Mouse (Mus musculus): ENCODE results near the gene Rnf141. TPM values are rescaled to one million over a fixed set of nuclear protein-coding genes. Genes with fewer than 3 reads are reported as not detected.
A peak's percentile ranks its signal among the peaks of the same experiment; 100 is the strongest.

Rnf141 gene
- polyA plus RNA-seq, 1 experiment from 2014 or later, result 18.3 TPM

DNA sequence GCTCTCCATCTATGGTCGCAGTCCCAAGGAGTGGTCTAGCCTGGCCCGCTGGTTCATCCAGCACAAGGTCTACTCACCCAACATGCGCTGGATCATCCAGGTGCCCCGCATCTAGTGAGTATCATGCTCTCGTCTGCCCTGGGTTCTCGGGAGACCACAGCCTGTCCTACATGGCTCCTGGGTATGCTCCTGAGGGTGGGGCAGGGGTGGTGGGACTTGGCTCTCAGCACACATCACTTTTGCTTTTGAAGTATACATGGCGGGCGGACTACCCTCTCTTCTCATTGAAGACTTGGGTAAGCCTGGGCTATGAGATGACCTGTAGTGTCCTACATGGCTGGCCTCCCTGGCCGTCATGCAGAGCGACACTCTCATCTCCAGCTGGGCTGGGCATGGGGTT lies 41.1 kb downstream of the Rnf141 start:
- Histone ChIP-seq H3K36me3 (no peaks in the 10 kb centered on the region), H3K4me3 (no peak overlapping the region), H3K9me3 (replicated peaks) (no peaks in the 10 kb centered on the region), H3K27ac (no peak overlapping the region), H3K4me1 (peaks cover 7% of the 10 kb centered on the region), H3K27me3 (ENCODE audit: low read depth, poor library complexity, severe bottlenecking) (no peaks in the 10 kb centered on the region)
- no peak for DNase-seq (ENCODE audit: low spot score)
- WGBS, result 95% methylated on average over 10 of the region's 10 CpGs

DNA sequence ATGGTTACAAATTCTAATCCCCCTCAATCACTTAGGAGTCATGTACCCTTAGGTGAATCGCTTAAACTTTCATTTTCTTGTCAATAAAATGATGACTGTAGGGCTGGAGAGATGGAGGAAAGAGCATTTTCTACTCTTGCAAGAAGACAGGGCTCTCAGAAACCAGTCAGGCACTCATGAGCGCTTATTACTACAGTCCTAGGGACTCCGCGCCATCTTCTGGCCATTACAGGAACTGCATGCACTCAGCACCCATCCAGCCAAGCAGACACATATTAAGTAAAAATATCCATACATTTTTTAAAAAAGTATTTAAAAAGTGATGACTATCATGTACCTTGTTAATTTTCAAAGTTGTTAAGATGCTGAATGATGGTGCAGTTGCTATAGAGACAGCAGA lies 43.2 kb downstream of the Rnf141 start:
- no peak overlapping the region for H3K27ac ChIP-seq
- DNase-seq (ENCODE audit: low spot score), result peak; percentile 83
- 2% methylated on average over 4 of the region's 4 CpGs for WGBS
- H3K4me3 ChIP-seq, result no peak overlapping the region
- H3K4me1 ChIP-seq, result peaks cover 14% of the 10 kb centered on the region
- no peaks in the 10 kb centered on the region for H3K36me3 ChIP-seq
- no peaks in the 10 kb centered on the region for H3K27me3 ChIP-seq (ENCODE audit: low read depth, poor library complexity, severe bottlenecking)
- H3K9me3 ChIP-seq (replicated peaks), result no peaks in the 10 kb centered on the region

DNA sequence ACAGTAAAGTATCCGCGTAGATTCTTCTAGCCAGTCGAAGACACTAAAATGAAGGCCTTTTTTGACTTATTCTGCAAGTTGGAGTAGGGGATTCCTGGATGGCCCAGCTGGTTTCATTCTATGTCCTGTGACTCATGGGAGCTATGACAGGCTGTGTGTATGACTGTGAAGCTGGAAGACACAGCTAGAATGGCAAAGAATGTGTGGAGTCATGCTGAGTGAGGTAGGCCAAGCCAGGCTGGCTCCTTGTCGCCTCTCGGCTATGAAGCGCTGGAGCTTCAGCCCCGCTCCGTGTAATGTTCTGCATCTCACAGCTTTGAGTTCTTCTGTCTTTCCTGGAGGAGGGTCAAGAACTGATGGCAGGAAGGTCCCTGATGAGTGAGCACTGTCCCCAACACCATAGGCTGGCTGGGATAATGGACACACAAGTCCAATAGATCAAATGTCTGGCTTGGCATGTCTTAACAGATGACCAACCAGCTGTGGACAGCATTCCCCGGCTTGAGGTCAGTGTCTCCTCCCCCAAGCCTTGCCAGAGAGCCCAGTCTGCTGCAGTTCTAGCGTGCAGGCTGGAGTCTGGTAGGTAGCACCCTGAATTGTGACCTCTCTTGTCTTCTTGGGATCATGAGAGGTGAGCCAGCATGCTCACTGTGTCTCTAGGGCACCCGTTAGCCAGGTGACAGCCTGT lies 46.4 kb downstream of the Rnf141 start:
- Histone ChIP-seq H3K4me1 (peaks cover 14% of the 10 kb centered on the region), H3K9me3 (replicated peaks) (no peaks in the 10 kb centered on the region), H3K4me3 (no peak overlapping the region), H3K36me3 (no peaks in the 10 kb centered on the region), H3K27ac (no peak overlapping the region), H3K27me3 (ENCODE audit: low read depth, poor library complexity, severe bottlenecking) (no peaks in the 10 kb centered on the region)
- 81% methylated on average over 11 of the region's 11 CpGs for WGBS
- DNase-seq (ENCODE audit: low spot score), result no peak

DNA sequence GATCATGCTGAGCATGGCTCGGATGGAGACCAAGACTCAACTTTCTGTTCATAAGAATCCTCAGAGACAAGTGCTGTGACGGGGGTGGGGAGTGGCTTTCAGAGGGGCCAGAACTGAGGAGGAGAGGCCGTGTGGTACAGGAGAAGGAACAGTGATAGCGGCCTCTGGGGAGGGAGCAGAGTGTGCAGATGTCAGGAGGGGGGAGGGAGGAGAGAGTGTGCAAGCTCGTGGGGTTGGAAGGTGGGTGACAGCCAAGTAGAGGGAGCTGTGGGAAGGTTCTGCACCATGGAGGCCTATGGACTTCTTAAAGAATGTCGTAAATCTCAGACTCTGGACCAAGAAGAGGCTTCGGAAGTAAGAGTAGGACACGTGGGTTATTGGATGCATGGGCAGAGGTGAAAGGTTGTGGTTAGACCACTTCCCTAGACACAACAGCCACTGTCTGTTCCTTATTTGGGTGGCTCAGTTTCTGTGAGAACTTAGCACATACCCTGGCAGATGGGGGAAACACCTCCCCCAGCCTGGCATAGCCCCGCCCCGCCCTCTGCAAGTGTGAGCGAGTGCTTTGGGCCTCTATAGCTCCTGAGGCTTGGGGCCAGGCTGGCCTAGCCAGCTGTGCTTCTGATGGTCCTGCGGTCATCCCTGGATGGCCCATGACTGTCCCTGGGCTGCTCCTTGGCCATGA lies 47.7 kb downstream of the Rnf141 start:
- Histone ChIP-seq H3K9me3 (replicated peaks) (no peaks in the 10 kb centered on the region), H3K36me3 (no peaks in the 10 kb centered on the region), H3K4me1 (peaks cover 14% of the 10 kb centered on the region), H3K27ac (no peak overlapping the region), H3K4me3 (no peak overlapping the region), H3K27me3 (ENCODE audit: low read depth, poor library complexity, severe bottlenecking) (no peaks in the 10 kb centered on the region)
- 70% methylated on average over 12 of the region's 12 CpGs for WGBS
- DNase-seq (ENCODE audit: low spot score), result no peak

DNA sequence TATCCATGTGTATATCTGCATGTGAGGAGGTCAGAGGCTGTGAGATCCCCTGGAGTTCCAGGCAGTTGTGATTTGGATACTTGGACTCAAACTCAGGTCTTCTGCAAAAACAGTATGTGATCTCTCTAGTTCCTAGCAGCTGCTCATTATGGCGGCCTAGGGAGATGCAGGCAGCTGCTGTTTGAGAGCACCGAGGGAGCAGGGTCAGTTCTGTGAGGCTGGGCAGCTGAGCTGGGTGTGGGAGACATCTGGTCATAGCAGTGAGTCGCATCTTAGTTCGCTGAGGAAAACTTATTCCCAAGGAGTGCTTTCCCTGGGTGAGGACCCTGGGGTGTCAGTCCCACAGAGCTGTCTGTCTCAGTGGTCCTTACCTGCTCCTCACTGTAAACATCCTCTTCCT lies 49.5 kb downstream of the Rnf141 start:
- Histone ChIP-seq H3K27ac (no peak overlapping the region), H3K27me3 (ENCODE audit: low read depth, poor library complexity, severe bottlenecking) (no peaks in the 10 kb centered on the region), H3K4me1 (peaks cover 14% of the 10 kb centered on the region), H3K9me3 (replicated peaks) (no peaks in the 10 kb centered on the region), H3K36me3 (no peaks in the 10 kb centered on the region), H3K4me3 (no peak overlapping the region)
- 70% methylated on average over 4 of the region's 4 CpGs for WGBS
- no peak for DNase-seq (ENCODE audit: low spot score)

DNA sequence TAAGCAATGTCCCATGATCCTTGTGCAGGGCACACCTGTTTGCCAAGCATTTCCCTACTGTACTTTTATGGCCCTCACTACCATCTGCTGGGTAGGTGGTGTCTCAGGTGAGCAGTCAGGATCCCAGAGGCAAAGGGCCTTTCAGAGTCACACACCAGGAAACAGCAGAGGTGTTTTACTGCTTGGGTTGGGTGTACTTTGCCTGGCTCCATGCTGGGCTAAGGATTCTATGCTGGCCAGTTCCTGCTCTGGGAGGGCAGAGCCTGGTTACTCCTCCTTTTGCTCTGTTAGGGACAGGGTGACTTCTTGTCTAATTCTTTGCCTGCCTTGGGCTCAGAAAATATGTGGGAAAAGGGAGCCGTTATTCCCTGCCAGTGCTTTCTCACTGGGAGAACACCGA lies 51.4 kb downstream of the Rnf141 start:
- Histone ChIP-seq H3K9me3 (replicated peaks) (no peaks in the 10 kb centered on the region), H3K4me1 (peaks cover 4% of the 10 kb centered on the region), H3K27ac (no peak overlapping the region), H3K27me3 (ENCODE audit: low read depth, poor library complexity, severe bottlenecking) (no peaks in the 10 kb centered on the region), H3K36me3 (no peaks in the 10 kb centered on the region), H3K4me3 (no peak overlapping the region)
- no peak for DNase-seq (ENCODE audit: low spot score)
- 87% methylated on average over 2 of the region's 2 CpGs for WGBS

DNA sequence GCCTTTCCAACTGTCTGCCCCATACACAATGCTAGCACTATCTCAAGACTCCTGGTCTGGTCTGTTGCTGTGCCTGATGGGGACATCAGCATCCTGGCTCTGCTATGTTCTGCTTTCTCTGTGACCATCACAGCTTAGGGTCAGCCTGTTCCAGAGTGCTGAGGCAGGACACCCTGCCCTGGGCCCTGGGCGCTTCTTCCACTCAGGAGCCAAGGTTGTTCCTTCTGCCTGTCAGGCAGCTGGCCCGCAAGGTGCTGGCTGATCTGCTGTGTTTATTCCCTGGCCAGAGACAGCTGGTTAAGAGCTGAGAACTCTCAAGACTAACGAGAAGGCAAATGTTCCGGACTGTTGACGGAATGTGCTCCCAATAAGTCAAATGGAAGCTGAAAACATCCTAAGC lies 52.1 kb downstream of the Rnf141 start:
- Histone ChIP-seq H3K4me1 (peaks cover 3% of the 10 kb centered on the region; the same call in 1 of the 2 replicates), H3K36me3 (no peaks in the 10 kb centered on the region), H3K9me3 (replicated peaks) (no peaks in the 10 kb centered on the region), H3K27ac (no peak overlapping the region), H3K4me3 (no peak overlapping the region), H3K27me3 (ENCODE audit: low read depth, poor library complexity, severe bottlenecking) (no peaks in the 10 kb centered on the region)
- 85% methylated on average over 5 of the region's 5 CpGs for WGBS
- DNase-seq (ENCODE audit: low spot score), result no peak

DNA sequence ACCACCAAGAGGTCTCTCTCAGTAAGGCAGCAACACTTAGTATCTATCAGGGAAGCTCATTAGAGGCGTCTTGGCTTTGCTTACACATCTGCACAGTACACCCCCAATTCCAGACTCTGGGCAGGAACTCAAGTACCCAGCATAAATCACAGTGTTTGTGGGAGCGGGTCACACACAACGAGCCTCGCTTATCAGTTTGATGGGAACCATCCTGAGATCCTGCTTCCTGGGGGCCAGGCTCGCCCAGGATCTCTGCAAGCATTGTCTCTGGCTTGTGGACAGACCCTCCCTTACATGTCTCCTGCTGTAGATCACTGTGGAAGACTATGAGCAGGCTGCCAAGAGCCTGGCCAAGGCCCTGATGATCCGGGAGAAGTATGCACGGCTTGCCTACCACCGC lies 53.4 kb downstream of the Rnf141 start:
- H3K4me3 ChIP-seq, result no peak overlapping the region
- no peak overlapping the region for H3K27ac ChIP-seq
- no peaks in the 10 kb centered on the region for H3K36me3 ChIP-seq
- WGBS, result 70% methylated on average over 8 of the region's 8 CpGs
- peaks cover 4% of the 10 kb centered on the region for H3K4me1 ChIP-seq
- H3K27me3 ChIP-seq (ENCODE audit: low read depth, poor library complexity, severe bottlenecking), result no peaks in the 10 kb centered on the region
- no peaks in the 10 kb centered on the region for H3K9me3 ChIP-seq (replicated peaks)
- DNase-seq (ENCODE audit: low spot score), result no peak

DNA sequence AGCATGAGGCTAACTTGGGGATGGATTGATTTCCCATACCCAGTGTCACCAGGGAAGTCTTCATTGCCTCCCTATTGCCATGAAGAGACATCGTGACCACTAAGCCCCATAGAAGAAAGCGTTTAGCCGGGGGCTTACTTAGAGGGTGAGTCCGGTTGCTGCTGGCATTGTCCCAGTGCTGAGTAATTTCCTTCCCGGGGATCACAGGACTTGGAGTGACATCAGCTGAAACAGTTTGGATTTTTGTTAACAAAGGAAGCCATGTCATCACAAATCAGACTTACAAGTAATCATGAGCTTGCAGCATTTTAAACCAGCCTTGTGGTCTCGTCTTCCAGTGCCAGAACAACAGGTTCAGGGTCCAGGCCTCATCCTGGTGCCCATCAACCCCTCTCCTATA lies 56.9 kb downstream of the Rnf141 start:
- Histone ChIP-seq H3K4me3 (no peak overlapping the region), H3K4me1 (peaks cover 24% of the 10 kb centered on the region), H3K27me3 (ENCODE audit: low read depth, poor library complexity, severe bottlenecking) (no peaks in the 10 kb centered on the region), H3K27ac (no peak overlapping the region), H3K9me3 (replicated peaks) (no peaks in the 10 kb centered on the region), H3K36me3 (no peaks in the 10 kb centered on the region)
- DNase-seq (ENCODE audit: low spot score), result no peak
- 83% methylated on average over 6 of the region's 6 CpGs for WGBS

DNA sequence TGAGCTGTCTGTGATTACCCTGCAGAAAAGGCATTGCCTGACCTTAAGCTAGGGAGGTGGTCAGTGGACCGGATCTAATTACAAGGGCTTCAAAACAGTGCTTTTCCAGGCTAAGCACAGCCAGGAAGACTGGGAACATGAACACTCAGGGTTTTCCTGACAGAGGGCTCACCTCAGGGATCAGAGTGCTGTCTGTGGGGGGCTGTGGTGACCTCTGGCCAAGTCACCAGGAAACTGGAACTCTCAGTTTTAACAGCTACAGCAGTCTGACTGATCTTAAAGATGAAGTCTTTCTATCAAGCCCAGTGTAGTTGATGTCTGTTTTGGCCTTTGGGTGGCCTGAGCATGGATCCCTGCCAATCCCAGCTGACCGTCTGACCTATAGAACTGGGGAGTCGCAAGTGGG lies 58.5 kb downstream of the Rnf141 start:
- 60% methylated on average over 3 of the region's 3 CpGs for WGBS
- no peak for DNase-seq (ENCODE audit: low spot score)

DNA sequence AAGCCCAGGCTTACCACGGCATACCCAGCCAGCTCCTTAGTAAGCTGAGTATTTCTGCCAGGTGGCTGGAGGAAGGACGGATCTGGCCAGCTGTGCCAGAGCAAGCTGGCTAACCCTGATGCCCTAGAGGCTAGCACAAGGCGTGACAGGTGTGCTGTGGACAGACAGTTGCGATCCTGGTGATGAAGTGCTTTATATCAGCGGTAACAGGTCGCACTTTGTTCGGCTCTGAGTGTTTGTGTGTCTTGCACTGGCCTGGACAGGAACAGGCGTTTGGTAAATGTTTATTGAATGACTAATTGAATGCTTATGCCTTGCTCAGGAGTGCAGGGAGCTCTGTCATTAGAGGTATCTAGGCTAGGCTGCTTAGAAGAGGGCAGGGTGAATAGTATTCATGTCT lies 59.3 kb downstream of the Rnf141 start:
- no peak overlapping the region for H3K27ac ChIP-seq
- no peaks in the 10 kb centered on the region for H3K27me3 ChIP-seq (ENCODE audit: low read depth, poor library complexity, severe bottlenecking)
- 59% methylated on average over 8 of the region's 8 CpGs for WGBS
- H3K4me3 ChIP-seq, result no peak overlapping the region
- peaks cover 28% of the 10 kb centered on the region for H3K4me1 ChIP-seq
- H3K9me3 ChIP-seq (replicated peaks), result no peaks in the 10 kb centered on the region
- DNase-seq (ENCODE audit: low spot score), result no peak
- H3K36me3 ChIP-seq, result no peaks in the 10 kb centered on the region

More for the DNA sequence above, 58.5 kb downstream of the Rnf141 start:
- Histone ChIP-seq H3K27ac (no peak overlapping the region), H3K36me3 (no peaks in the 10 kb centered on the region), H3K27me3 (ENCODE audit: low read depth, poor library complexity, severe bottlenecking) (no peaks in the 10 kb centered on the region), H3K9me3 (replicated peaks) (no peaks in the 10 kb centered on the region), H3K4me1 (peaks cover 28% of the 10 kb centered on the region), H3K4me3 (no peak overlapping the region)

DNA sequence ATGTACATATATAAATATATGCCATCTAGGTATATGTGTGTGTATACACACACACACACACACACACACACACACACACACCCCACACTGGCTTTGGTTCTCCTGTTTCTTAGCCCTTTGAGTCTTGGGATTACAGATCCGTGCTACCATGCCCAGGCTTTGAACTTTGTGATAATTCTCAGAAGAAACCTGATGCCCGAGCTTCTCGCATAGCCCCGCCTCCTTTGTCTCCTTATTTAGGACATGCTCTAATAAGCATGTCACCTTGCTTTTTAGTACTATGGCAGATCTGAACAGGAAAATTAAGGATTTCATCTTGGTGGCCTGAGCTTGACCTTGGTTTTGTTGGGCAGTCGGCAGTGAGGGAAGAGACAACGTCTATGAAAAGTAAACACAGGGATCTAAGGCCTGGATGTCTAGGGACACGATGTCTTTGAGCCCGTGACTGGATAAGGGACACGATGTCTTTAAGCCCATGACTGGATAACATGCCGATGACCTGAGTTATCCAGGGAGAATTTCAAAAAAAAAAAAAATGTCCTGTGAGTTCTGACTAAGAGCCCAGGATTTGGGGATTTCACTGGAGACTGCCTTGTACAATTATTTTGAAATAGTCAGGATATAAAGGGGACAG lies 61.3 kb downstream of the Rnf141 start:
- Histone ChIP-seq H3K9me3 (replicated peaks) (no peaks in the 10 kb centered on the region), H3K4me1 (peaks cover 28% of the 10 kb centered on the region), H3K27me3 (ENCODE audit: low read depth, poor library complexity, severe bottlenecking) (no peaks in the 10 kb centered on the region), H3K4me3 (no peak overlapping the region), H3K27ac (no peak overlapping the region), H3K36me3 (no peaks in the 10 kb centered on the region)
- WGBS, result 59% methylated on average over 10 of the region's 10 CpGs
- no peak for DNase-seq (ENCODE audit: low spot score)

DNA sequence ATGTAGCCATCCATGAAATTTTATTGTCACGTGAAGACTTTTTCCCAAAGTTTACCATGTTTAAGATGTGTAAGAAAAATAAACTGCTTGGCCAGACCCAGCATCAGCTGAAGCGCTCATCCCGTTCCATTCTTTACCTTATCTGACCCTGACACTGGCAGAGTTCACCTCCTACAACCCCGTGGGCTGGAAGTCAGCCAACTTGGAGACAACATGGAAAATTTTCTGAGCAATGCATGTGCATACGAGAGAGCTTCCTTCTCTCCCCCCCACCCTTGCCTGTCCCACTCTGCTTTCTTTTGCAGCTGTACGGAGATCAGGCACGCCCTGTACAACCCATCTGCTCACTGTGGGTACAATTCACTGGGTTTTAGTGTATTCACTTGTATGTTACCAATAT lies 62.1 kb downstream of the Rnf141 start:
- no peak overlapping the region for H3K4me3 ChIP-seq
- no peaks in the 10 kb centered on the region for H3K27me3 ChIP-seq (ENCODE audit: low read depth, poor library complexity, severe bottlenecking)
- H3K4me1 ChIP-seq, result peaks cover 33% of the 10 kb centered on the region
- H3K9me3 ChIP-seq (replicated peaks), result no peaks in the 10 kb centered on the region
- H3K36me3 ChIP-seq, result no peaks in the 10 kb centered on the region
- DNase-seq (ENCODE audit: low spot score), result no peak
- 83% methylated on average over 7 of the region's 7 CpGs for WGBS
- no peak overlapping the region for H3K27ac ChIP-seq

All from limb, embryonic 10.5 days (tissue).